Mouse (Mus musculus) liver, embryonic 11.5 days (tissue): ENCODE measurements around the gene Eomes. TPM values are rescaled to one million over a fixed set of nuclear protein-coding genes. Genes with fewer than 3 reads are reported as not detected.

Experiments used
- ATAC-seq: fragments of 200-750 bp; cut with Nextera tagmentation; replicated peaks from 2 replicates; pipeline ENCODE4 v1.8.0; 2017; ENCODE audit warnings: moderate number of reproducible peaks, mild to moderate bottlenecking, moderate TSS enrichment, moderate library complexity; ENCODE audit not compliant: low FRiP score
- DNase-seq: peaks from one replicate; pipeline ENCODE4 v3.0.0-alpha.2; 2017; ENCODE audit warnings: low spot score
- H3K27ac ChIP-seq: fragments of 300-500 bp; sonication (generic); 2 replicates; pipeline ENCODE4 v1.5.1; 2014; ENCODE audit warnings: mild to moderate bottlenecking, low read depth, low read length, control low read depth
- H3K27me3 ChIP-seq: fragments of 300-500 bp; sonication (generic); replicated peaks from 2 replicates; pipeline ENCODE4 v1.6.1; 2014; ENCODE audit warnings: low read length, mixed read lengths; ENCODE audit not compliant: control insufficient read depth, insufficient read depth
- H3K36me3 ChIP-seq: fragments of 300-500 bp; sonication (generic); 2 replicates; pipeline ENCODE4 v1.6.1; 2014; ENCODE audit warnings: mild to moderate bottlenecking, low read length, moderate library complexity, mixed read lengths; ENCODE audit not compliant: control insufficient read depth, insufficient read depth
- H3K4me1 ChIP-seq: fragments of 300-500 bp; sonication (generic); replicated peaks from 2 replicates; pipeline ENCODE4 v1.6.1; 2014; ENCODE audit warnings: low read length, mixed read lengths; ENCODE audit not compliant: control insufficient read depth, insufficient read depth
- H3K4me2 ChIP-seq: fragments of 300-500 bp; sonication (generic); 2 replicates; pipeline ENCODE4 v1.6.1; 2014; ENCODE audit warnings: mild to moderate bottlenecking, control low read depth, moderate library complexity
- H3K4me3 ChIP-seq: fragments of 300-500 bp; sonication (generic); 2 replicates; pipeline ENCODE4 v1.5.1; 2014; ENCODE audit warnings: low read depth, low read length, control low read depth
- H3K9ac ChIP-seq: fragments of 300-500 bp; sonication (generic); 2 replicates; pipeline ENCODE4 v1.6.1; 2014; ENCODE audit warnings: low read depth, low read length, control low read depth
- H3K9me3 ChIP-seq: fragments of 300-500 bp; sonication (generic); 2 replicates; pipeline ENCODE4 v1.6.1; 2016; ENCODE audit warnings: low read length, inconsistent platforms, mixed read lengths; ENCODE audit not compliant: control insufficient read depth
- WGBS: fragments of 180-500 bp; shearing (Covaris S2); extraction: QIAGEN DNeasy Blood & Tissue Kit; methylation state at CpG from one replicate; pipeline ENCODE4 v1.1.7; 2014; 5-methylcytosine and 5-hydroxymethylcytosine counted together
- polyA plus RNA-seq: library from polyadenylated mRNA; unstranded; fragments of >200 nt; fragmentation: Nextera tagmentation; extraction: Ambion mirVana; gene quantifications from 2 replicates; pipeline ENCODE4 v1.2.1, GENCODE M21; 2014

The Eomes gene
- polyA plus RNA-seq, 1 experiment from 2014 or later: not detected

GRCm38 (mm10) chr9:118469272-118469671, 8.7 kb upstream of the Eomes start:
- ATAC-seq: no peak
- Histone ChIP-seq H3K9me3 (no peaks in the 10 kb centered on the region), H3K4me1 (no peaks in the 10 kb centered on the region), H3K36me3 (no peaks in the 10 kb centered on the region), H3K4me2 (no peak overlapping the region), H3K9ac (no peak overlapping the region), H3K4me3 (no peak overlapping the region), H3K27me3 (peaks cover 45% of the 10 kb centered on the region), H3K27ac (no peak overlapping the region)
- 17% methylated on average over 16 of the region's 16 CpGs for WGBS
- no peak for DNase-seq

DNA sequence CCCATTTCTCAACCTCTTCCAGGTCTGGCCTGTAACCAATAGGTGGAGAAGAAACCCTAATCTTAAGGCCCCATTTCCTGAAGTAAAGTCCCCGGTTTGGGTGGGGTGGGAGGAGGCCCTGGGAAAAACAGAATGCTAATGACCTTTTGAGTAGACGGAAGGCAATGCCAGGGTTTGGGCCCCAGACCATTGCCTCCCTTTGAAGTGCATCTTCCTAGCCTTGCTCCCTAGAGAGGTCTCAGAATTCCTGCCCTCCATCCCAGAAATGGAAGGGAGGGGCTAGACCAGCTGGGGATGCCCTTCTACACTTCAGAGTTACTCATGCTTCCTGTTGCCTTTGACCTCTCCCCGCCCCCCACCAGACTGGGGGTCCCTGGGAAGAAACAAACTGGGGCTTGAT, 6.7 kb upstream of the Eomes start:
- H3K27me3 ChIP-seq: peaks cover 63% of the 10 kb centered on the region
- no peak overlapping the region for H3K27ac ChIP-seq
- no peaks in the 10 kb centered on the region for H3K4me1 ChIP-seq
- H3K36me3 ChIP-seq: no peaks in the 10 kb centered on the region
- H3K4me2 ChIP-seq: no peak overlapping the region
- no peak for ATAC-seq
- H3K9ac ChIP-seq: no peak overlapping the region
- no peaks in the 10 kb centered on the region for H3K9me3 ChIP-seq
- 24% methylated on average over 3 of the region's 3 CpGs for WGBS
- H3K4me3 ChIP-seq: no peak overlapping the region
- DNase-seq: no peak

DNA sequence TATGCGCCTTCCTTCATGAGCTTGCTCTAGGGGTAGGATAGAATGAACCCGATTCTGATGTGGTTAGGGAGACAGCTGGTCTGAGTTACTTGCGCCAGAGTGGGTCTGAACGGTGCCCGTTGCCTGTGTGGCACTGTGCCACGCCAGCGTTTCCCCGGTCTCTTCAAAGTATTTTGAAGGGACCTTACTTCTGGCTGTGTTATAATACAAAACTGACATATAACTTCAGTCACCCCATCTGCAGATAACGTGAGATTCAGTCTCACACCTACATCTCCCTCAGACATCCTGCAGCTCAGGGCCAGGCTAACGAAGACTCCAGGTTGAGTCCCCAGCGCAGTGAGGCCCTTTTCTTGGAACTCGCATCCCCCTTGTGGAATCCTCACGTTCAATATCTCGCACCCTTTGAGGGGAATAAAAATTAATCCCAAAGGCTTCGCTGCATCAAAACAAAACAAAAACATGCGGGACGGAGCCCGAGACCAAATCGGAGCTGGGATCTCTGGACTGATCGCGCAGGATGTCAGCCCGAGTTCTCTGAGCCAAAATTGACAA, 1.7 kb upstream of the Eomes start:
- Histone ChIP-seq H3K4me1 (peaks cover 9% of the 10 kb centered on the region), H3K36me3 (no peaks in the 10 kb centered on the region), H3K27ac (no peak overlapping the region), H3K9me3 (no peaks in the 10 kb centered on the region), H3K9ac (no peak overlapping the region), H3K27me3 (peaks cover 76% of the 10 kb centered on the region), H3K4me2 (peak overlapping the region; percentile 66; the same call in 1 of the 2 replicates), H3K4me3 (no peak overlapping the region; the same call in 1 of the 2 replicates)
- ATAC-seq: no peak
- 4% methylated on average over 22 of the region's 22 CpGs for WGBS
- DNase-seq: no peak

DNA sequence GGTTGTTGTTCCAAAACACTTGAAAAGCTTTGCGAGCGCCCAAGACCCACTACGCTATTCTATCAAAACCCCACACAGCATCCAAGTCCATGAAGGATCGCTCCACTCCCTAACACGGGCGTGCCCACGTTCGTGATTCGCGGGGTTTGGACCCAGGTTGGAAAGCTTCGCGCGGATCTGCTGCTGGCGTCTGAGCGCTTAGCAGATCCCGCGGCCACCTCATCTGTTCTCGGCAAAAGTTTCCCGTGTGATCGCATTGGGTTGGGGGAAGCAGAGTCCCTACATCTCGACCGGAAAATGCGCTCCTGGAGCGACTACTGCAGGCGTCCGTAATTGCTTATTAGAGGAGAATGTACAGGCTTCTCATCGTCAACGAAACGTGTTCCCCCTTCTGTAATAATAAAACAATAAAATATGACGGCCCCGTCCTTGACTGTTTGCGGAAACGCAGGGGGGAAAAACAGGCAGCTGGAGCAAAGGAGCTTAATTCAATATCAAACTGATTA, 1.2 kb upstream of the Eomes start:
- Histone ChIP-seq H3K9ac (no peak overlapping the region), H3K4me2 (peak overlapping the region; percentile 66), H3K27ac (no peak overlapping the region), H3K4me3 (peak overlapping the region; percentile 14; the same call in 1 of the 2 replicates), H3K9me3 (no peaks in the 10 kb centered on the region), H3K4me1 (peaks cover 9% of the 10 kb centered on the region), H3K36me3 (no peaks in the 10 kb centered on the region), H3K27me3 (peaks cover 81% of the 10 kb centered on the region)
- DNase-seq (no peak), ATAC-seq (no peak)
- under 1% methylated on average over 33 of the region's 33 CpGs for WGBS

GRCm38 (mm10) chr9:118477281-118477931, 606 bp upstream of the Eomes start:
- Histone ChIP-seq H3K27ac (no peak overlapping the region), H3K4me2 (peak overlapping the region; percentile 66), H3K36me3 (no peaks in the 10 kb centered on the region), H3K4me3 (peak overlapping the region; percentile 14; the same call in 1 of the 2 replicates), H3K9ac (no peak overlapping the region), H3K4me1 (peaks cover 9% of the 10 kb centered on the region), H3K9me3 (no peaks in the 10 kb centered on the region), H3K27me3 (peaks cover 87% of the 10 kb centered on the region)
- DNase-seq: no peak
- 1% methylated on average over 31 of the region's 31 CpGs for WGBS
- ATAC-seq: no peak

- H3K27me3 ChIP-seq: peaks cover 89% of the 10 kb centered on the region
- DNase-seq (no peak), ATAC-seq (no peak)
- H3K9ac ChIP-seq: no peak overlapping the region
- H3K4me3 ChIP-seq: peak overlapping the region; percentile 51
- H3K4me2 ChIP-seq: peak overlapping the region; percentile 66
- under 1% methylated on average over 21 of the region's 29 CpGs for WGBS
- no peaks in the 10 kb centered on the region for H3K36me3 ChIP-seq
- no peak overlapping the region for H3K27ac ChIP-seq
- H3K9me3 ChIP-seq: no peaks in the 10 kb centered on the region
- H3K4me1 ChIP-seq: peaks cover 9% of the 10 kb centered on the region
These were observed 436 bp downstream of the Eomes start for GRCm38 (mm10) chr9:118478458-118478838.

- 2% methylated on average over 76 of the region's 87 CpGs for WGBS
- H3K4me1 ChIP-seq: peaks cover 9% of the 10 kb centered on the region
- no peaks in the 10 kb centered on the region for H3K9me3 ChIP-seq
- peaks cover 92% of the 10 kb centered on the region for H3K27me3 ChIP-seq
- no peak overlapping the region for H3K9ac ChIP-seq
- ATAC-seq: no peak; the same call in 1 of the 2 replicates
- H3K27ac ChIP-seq: no peak overlapping the region
- no peak for DNase-seq
- peak overlapping the region; percentile 51 for H3K4me3 ChIP-seq
- no peaks in the 10 kb centered on the region for H3K36me3 ChIP-seq
- H3K4me2 ChIP-seq: peak overlapping the region; percentile 66
These were observed 961 bp downstream of the Eomes start for GRCm38 (mm10) chr9:118478839-118479507.

- no peaks in the 10 kb centered on the region for H3K9me3 ChIP-seq
- 8% methylated on average over 23 of the region's 23 CpGs for WGBS
- H3K27ac ChIP-seq: no peak overlapping the region
- H3K4me3 ChIP-seq: 0 out of 2 replicates have a peak overlapping the region, but pooled peaks have one; percentile 51
- H3K9ac ChIP-seq: no peak overlapping the region
- ATAC-seq (no peak), DNase-seq (no peak)
- H3K36me3 ChIP-seq: no peaks in the 10 kb centered on the region
- peaks cover 94% of the 10 kb centered on the region for H3K27me3 ChIP-seq
- H3K4me1 ChIP-seq: peaks cover 9% of the 10 kb centered on the region
- peak overlapping the region; percentile 66 for H3K4me2 ChIP-seq
These were observed 1.7 kb downstream of the Eomes start for GRCm38 (mm10) chr9:118479508-118480291.
